Mouse (Mus musculus) neural tube, embryonic 12.5 days (tissue): ENCODE measurements at regions not wholly inside any gene's neighbourhood (a gene's known extent, or its start where the extent isn't known, plus 50 kb on each side); places are given as distances from the start of the nearest gene placed in this dataset.

Source experiments
- ATAC-seq: fragments of 200-750 bp; cut with Nextera tagmentation; 2 replicates; pipeline ENCODE4 v1.8.0; 2017; ENCODE audit warnings: low read depth, mild to moderate bottlenecking, moderate TSS enrichment, moderate library complexity; ENCODE audit not compliant: low FRiP score
- H3K27ac ChIP-seq: fragments of 300-500 bp; sonication (generic); 2 replicates; pipeline ENCODE4 v1.5.1; 2016
- H3K27me3 ChIP-seq: fragments of 300-500 bp; sonication (generic); replicated peaks from 2 replicates; pipeline ENCODE4 v1.6.1; 2016; ENCODE audit warnings: mild to moderate bottlenecking
- H3K36me3 ChIP-seq: fragments of 300-500 bp; sonication (generic); 2 replicates; pipeline ENCODE4 v1.6.1; 2016; ENCODE audit warnings: mild to moderate bottlenecking
- H3K4me1 ChIP-seq: fragments of 300-500 bp; sonication (generic); 2 replicates; pipeline ENCODE4 v1.6.1; 2016
- H3K4me2 ChIP-seq: fragments of 300-500 bp; sonication (generic); replicated peaks from 2 replicates; pipeline ENCODE4 v1.6.1; 2016; ENCODE audit warnings: mild to moderate bottlenecking
- H3K4me3 ChIP-seq: fragments of 300-500 bp; sonication (generic); 2 replicates; pipeline ENCODE4 v1.5.1; 2016
- H3K9ac ChIP-seq: fragments of 300-500 bp; sonication (generic); 2 replicates; pipeline ENCODE4 v1.6.1; 2016; ENCODE audit warnings: mild to moderate bottlenecking
- H3K9me3 ChIP-seq: fragments of 300-500 bp; sonication (generic); 2 replicates; pipeline ENCODE4 v1.6.1; 2016; ENCODE audit warnings: mild to moderate bottlenecking
- WGBS: fragments of 180-500 bp; shearing (Covaris S2); methylation state at CpG from one replicate; pipeline ENCODE4 v1.1.7; 2016; 5-methylcytosine and 5-hydroxymethylcytosine counted together

- H3K27me3 ChIP-seq: no peaks in the 10 kb centered on the region
- no peak for ATAC-seq
- H3K9ac ChIP-seq: no peak overlapping the region
- no peak overlapping the region for H3K4me3 ChIP-seq
- H3K4me1 ChIP-seq: no peaks in the 10 kb centered on the region
- no peaks in the 10 kb centered on the region for H3K9me3 ChIP-seq
- H3K4me2 ChIP-seq: no peak overlapping the region
- no peak overlapping the region for H3K27ac ChIP-seq
- WGBS: 47% methylated on average over 3 of the region's 3 CpGs
- H3K36me3 ChIP-seq: no peaks in the 10 kb centered on the region
Observed at GRCm38 (mm10) chr13:39032263-39032662, 71.6 kb upstream of the Slc35b3 start.

GRCm38 (mm10) chr13:39020168-39020567, 59.5 kb upstream of the Slc35b3 start:
- no peak for ATAC-seq
- Histone ChIP-seq H3K27me3 (no peaks in the 10 kb centered on the region), H3K4me2 (no peak overlapping the region), H3K4me3 (no peak overlapping the region), H3K9me3 (no peaks in the 10 kb centered on the region), H3K27ac (no peak overlapping the region), H3K9ac (no peak overlapping the region), H3K4me1 (no peaks in the 10 kb centered on the region), H3K36me3 (no peaks in the 10 kb centered on the region)
- WGBS: 89% methylated on average over 13 of the region's 13 CpGs

DNA sequence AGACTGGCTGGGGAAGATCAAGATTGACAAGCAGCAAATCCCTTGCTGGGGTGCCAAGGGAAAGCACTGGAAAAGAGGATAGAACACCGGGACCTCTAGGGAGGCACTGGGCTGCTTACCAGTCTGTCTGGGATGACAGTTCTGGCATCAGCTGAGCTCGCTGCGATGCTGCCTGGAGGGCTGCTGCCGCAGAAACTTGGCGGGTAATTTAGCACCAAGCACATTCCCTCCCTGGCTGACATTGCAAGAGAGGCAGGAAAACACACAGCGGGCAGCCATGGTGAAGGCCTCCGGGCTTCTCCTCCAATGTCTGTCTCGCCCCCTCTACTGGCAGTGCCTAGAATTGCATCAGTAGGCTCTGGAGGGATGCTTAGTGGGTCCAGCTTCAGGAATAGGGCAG, 51.0 kb upstream of the Slc35b3 start:
- H3K4me2 ChIP-seq: peak overlapping the region; percentile 46
- no peaks in the 10 kb centered on the region for H3K9me3 ChIP-seq
- no peak overlapping the region for H3K4me3 ChIP-seq
- no peak overlapping the region for H3K27ac ChIP-seq
- H3K4me1 ChIP-seq: no peaks in the 10 kb centered on the region
- 5% methylated on average over 8 of the region's 8 CpGs for WGBS
- no peak overlapping the region for H3K9ac ChIP-seq
- no peaks in the 10 kb centered on the region for H3K36me3 ChIP-seq
- H3K27me3 ChIP-seq: no peaks in the 10 kb centered on the region
- 0 out of 2 replicates have a peak, but pooled peaks have one; percentile 58 for ATAC-seq
